Mouse (Mus musculus): ENCODE measurements at regions not wholly inside any gene's neighbourhood (a gene's known extent, or its start where the extent isn't known, plus 50 kb on each side); places are given as distances from the start of the nearest gene placed in this dataset.
A peak's percentile ranks its signal among the peaks of the same experiment; 100 is the strongest.

DNA sequence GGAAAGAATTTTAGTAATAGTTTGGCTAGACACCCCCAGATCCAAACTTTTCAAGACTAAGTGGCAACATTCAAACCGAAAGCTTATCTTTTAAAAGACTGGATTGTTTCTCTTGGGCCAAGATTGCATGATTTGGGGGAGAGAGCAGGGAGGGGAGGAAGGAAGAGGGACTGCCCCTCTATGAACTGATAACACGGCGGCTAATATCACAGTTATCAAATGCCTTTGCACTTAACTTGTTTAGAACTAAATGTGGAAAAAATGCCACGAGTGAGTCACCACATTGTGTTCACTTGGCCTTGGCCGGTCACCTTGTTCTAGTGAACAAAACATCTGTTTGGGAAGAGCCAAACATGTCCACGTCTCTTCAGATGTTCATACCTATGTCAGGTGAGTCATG, 92.3 kb downstream of the Tes start:
- DNase-seq (ENCODE audit: low spot score in 2 of 2), result no peak

DNA sequence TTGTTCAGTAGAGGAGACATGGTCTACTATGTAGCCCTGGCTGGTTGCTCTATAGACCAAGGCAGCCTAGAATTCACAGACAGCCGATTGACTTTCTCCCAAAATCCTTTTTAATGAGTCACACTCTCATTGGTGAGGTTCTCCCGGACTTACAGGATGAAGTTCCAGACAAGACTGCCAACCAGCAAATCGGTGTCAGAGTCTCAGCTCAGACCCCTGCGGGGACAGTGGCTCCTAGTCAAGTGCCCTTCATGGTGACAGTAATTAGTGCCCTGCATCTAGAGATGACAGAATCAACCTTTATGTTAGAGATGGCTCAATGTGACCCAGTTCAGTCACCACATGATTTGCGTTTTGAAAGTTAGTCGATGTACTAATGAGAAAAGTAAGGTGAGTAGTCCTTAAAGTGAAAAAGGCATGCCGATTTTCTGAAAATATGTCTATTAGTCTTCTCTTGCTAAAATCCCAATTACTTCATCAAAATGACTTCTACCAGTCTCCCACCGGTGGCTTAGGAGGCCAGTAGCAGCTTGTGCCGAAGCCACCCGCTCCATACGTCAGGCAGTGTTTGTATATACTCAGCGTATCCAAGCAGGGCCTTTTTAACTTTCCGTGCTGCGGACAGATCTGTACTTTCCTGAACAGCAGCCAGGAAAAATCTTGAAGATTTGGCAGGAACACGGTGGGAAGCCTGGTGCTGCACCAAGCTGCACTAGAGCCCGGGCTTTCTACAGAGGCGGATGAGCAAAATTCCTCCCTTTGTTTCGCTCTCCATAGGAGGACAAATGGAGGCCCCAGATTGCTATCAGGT, 105.2 kb downstream of the Tes start:
- DNase-seq (ENCODE audit: low spot score in 2 of 2), result peak in 1 of 2 experiments; percentile 52

DNA sequence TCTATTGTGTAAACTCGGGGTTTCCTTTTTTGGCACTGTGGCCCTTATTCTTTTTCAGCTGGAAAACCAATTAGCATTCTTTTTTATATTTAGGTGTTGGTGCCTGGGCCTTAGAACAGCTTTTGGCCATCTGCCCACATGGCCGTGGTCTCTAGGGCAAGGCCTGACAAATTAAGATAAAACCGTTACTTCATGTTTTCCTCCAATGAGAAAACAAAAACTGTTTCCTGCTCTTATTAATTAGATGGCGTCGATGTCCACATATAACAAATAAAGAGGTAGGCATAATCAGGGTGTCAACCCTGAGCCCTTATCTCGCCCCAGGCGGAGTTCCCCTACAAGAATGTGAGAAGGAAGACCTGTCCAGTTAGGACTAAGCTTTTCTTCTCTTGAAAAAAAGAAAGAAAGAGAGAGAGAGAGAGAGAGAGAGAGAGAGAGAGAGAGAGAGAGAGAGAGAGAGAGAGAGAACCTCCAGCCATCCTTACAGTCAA, 105.9 kb downstream of the Tes start:
- no peak for DNase-seq (ENCODE audit: low spot score in 2 of 2)

DNA sequence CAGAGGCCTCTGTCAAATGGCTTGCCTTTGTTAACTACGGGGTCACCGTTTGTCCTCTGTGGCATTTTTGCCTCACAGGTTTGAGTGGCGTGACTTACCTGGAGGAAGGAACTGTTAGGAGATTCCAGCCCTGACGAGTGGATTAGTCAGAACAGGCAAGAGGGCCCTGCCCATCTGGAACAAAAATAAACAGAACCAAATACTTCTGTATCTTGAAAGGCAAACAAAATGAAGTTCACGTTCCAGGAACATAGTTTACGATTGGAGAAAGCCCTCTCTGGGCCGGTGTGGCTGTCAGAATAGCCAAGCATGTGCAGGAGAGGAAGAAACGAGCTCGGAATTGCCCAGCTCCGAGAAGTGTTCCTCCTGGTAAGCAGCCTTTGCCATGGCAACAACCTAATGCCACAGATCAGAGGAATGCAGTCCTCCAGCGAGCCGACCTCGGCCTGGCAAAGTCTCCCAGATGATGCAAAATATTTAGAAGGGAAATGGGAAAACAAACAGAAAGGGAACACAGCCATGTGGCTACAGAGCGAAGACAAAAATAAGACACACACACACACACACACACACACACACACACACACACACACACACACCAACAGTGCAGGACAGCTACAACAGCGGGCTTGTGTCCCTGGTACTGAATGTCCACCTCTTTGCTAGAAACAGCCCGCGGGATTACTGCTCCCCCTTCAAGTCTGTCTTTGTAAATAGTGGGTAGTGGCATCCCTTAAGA, 106.5 kb downstream of the Tes start:
- DNase-seq (ENCODE audit: low spot score in 2 of 2), result peak in 1 of 2 experiments; percentile 36

DNA sequence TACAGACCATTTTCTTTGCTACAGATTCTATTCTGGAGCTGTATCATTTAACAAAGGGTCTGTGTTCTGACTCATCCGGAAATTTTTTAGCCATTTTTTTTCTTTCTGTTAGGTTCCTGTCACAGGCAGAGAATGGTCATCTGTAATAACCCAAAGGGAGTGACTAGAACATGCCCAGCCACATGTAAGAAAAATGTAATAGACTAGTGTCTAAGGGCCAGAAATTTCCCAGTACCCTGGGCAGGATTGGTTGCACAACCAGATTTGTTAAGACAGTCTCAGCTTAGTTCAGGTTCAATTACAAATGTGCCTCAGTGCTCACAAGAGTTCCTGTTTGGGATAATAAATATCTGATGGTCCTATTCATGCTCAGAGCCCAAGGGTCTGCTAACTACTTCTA, 107.1 kb downstream of the Tes start:
- no peak for DNase-seq (ENCODE audit: low spot score in 2 of 2)

DNA sequence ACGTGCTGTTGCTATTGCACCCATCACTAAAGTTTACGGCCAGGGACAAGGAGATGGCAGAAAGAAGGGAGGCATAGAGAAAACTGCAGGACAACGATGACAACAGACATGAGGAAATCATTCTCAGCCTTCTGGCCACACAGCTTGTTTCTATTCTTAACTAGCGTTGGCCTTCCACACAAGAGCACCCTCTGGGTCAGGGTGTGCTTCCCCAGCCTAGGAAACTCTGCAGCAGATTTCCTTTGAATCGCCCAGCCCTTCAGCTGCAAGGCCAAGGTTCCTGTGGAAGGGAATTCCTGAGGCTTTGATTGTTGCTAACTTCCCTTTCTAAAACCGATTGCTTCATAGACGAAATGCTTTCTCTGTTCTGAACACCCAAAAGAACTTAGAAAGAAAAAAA, 103.8 kb upstream of the Cav2 start:
- no peak for DNase-seq (ENCODE audit: low spot score in 2 of 2)

DNA sequence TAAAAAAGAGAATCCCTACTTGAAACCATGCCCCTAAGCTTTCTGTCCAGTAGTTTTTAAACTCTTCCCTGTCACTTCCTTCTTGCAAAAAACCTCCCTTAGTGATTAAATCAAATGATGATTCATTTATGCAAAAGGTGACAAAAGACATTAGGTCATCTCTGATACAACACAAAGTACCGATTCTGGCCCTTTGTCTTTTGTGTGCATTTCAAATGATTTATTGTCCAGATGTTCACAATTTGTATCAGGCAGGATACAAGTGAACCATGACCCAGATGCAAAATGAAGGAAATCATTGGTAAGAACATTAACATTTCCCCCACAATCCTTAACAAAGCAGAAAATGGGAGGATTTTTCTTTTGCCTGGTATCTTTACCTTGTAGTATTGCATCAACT, 101.5 kb upstream of the Cav2 start:
- no peak for DNase-seq (ENCODE audit: low spot score in 2 of 2)

DNA sequence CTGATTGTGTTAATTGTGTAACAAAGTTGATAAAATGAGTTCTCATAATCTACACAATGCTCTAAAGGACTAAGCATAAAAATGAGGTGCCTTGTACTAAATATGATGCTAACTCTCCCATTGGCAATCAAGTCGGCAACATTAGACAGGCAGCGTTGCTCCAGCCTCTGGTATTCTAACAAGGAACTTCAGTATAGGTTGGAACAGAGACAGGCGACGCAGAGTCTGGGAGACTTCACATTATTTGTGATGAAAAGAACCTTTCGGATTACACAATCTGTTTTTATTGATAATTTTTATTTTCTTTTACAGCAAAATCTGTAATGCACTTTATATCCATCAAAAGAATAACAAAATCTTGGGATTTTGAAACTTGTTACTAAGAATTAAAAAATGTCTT, 94.4 kb upstream of the Cav2 start:
- DNase-seq (ENCODE audit: low spot score in 2 of 2), result no peak

DNA sequence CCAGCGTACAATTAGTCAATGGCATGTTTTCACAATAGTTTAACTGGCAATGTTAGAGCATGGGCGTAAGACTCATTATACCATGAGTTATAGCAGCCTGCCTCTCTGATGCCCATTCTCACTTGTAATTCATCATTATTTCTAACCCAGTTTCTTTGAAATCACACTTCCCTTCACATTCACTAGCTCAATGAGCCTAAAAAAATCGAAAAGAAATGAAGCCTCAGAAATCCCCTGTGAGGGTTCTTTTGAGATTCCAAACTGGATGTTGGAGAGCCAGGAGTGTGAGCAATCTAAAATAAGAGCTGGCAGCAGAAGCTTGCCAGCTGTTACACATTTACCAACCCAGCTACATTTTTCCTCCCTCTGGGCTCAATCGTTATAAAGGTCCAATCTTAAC, 93.9 kb upstream of the Cav2 start:
- DNase-seq (ENCODE audit: low spot score in 2 of 2), result no peak

DNA sequence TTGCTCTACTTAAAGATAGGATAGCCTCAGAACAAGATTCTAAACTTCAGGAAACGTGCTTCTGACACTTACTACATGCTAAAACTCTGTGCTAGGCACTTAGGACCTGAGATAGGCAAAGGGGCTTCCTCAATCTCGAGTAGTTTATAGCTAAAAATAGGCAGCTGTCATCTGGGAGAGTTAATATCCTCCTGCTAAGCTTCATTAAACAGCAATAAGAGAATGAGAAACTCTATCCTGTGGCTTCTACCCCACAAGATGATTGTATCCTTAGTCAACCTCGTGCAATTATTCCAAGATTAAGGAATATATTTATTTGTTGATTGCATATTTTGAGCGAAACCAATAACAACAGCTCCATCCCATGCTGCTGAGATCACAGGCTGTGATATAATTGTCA, 85.4 kb upstream of the Cav2 start:
- DNase-seq (ENCODE audit: low spot score in 2 of 2), result no peak

DNA sequence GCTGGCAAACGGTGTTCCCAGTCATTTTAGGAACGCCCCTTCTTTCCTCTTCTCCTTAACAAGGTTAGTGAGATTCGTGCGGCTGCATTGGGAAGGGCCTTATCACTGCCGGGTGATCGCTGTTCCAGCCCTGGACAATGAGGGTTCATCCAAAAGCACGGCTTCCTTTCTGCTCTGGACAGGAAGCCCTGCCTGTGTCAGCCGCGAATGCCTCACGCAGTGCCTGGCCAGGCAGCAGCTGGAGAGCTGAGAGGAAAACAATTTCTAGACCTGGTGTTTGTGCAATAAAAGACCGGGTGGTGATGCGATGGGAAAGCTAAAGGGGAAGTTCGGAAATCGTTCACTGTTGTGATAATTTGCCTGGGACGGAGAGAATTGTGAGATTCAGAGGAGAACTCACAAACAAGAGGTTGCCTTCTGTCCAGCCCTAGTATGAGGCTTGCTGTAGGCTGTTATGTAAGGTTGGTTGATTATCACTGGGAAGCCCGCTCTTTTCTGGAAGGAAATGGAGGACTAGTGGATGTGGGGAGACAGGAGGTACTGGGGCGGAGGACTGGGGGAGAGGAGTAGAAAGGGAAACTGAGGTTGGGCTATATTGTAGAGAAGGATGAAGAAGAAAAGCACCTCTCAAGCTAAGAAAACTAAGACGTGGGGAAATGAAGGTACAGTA, 83.1 kb upstream of the Cav2 start:
- DNase-seq (ENCODE audit: low spot score in 2 of 2), result peak in 1 of 2 experiments; percentile 28

DNA sequence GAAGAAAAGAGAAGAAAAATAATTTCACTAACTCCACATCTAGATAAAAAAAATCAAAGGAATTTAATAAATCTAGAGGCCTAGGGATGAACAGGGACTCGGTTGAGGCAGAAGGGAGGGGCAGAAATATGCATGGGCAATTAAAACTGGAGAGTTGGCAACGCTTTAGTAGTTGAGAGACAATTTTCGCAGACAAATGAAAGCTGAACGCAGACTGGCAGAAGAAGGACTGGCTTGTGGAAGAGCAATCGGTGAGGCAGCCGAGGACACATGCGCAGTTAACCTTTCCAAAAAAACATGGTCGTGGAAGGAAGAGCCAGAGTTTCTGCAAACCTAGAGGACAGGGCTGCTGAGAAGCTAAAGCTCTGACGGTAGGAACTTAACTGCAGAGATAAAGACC, 82.1 kb upstream of the Cav2 start:
- DNase-seq (ENCODE audit: low spot score in 2 of 2), result no peak

DNA sequence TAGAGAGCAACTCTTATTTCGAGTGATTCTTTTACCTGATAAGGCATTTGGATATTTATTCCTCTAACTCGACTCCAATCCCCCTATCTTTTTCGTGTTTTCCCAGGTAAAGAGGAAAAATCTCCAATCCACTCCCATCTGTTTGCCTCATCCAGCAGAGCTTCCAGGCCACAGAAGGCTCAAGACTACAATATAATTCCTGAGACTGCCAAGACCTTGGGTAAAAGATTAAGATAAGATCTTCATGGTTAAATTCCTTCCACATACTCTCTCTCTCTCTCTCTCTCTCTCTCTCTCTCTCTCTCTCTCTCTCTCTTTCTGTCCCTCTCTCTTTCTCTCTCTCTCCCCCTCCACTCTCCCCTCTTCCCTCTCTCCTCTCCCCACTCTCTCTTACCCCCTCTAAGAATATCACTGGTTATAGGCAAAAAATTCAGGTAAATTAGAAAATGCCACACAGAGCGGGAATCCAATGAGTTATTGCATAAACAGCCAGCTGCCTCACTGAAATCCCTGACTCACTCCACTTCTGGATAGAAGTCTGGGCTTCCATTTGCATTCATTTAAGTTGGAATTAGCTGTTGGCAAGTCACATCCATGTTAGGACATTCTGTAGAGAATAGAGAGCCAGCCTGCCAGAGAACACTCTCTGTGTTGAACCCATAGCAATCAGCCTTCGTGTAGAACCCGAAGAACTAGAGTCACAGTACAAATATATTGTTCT, 78.9 kb upstream of the Cav2 start:
- no peak for DNase-seq (ENCODE audit: low spot score in 2 of 2)

DNA sequence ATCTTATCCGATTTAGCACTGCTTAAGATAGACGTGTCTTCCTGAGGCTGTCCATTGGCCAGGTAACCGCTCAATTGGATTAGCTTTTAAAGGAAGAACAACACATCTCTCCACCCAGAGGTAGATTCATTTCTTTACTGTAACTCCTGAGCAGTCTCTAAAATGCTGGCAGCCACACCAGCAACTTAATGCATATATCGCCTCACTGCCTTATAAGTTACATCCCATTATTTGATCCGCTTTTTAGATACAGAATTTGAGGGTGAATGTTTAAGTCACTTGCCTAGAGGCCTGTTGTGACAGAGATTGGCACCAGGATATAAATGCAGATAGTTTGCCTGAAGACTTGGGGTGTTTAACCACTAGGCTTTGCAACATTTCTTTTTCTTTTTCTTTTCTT, 77.7 kb upstream of the Cav2 start:
- no peak for DNase-seq (ENCODE audit: low spot score in 2 of 2)

DNA sequence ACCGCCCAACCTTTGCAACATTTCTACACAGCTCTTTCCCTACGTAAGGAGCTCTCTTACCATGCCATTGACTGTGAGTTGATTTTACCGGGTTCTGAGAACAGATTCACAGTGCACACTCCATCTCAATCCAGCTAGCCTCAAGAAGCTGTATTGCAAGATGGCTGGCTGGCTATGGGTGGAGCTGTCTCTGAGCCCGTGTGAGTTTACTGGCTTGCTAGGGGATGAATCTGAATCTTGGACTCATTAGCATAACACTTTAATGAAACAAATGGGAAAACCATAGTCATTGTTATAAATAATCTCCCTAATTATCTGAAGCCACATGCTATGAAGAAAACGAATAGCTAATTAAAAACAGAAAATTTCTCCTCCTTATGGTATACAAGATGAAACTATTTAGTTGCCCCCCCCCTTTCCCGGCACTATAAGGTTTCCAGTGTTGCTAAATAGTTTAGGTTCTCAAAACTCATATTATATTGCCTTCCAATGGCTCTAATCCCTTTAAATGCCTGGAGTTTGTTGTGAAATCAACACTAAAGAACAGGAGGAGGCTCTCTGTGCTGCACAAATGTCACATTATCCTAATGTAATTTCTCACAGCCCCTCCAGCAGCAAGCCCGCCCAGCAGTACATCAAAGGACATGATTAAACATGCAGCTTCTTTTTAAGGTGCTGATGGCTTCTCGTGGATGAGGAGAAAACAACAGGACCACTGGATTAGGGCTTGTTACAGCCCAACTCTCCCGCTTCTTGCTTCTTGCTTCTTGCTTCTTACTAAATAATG, 76.9 kb upstream of the Cav2 start:
- no peak for DNase-seq (ENCODE audit: low spot score in 2 of 2)

DNA sequence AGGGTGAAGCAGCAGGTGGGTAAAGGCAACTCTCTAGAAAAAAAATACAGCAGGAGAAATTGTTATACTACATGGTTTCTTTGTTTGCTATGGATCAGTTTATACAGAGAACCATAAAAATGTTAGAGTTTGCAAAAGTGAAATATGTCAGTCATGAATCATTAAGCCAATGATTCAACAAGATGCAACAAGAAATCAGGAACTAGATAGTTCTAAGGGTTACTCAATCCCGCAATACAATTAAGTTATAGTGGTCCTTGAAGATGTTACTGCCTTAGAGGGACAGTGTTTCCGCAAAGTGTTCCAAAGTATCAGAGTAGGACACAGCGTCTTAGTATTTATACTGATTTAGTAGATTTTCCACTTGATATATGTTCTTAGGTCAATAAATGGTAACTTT, 74.1 kb upstream of the Cav2 start:
- no peak for DNase-seq (ENCODE audit: low spot score in 2 of 2)

DNA sequence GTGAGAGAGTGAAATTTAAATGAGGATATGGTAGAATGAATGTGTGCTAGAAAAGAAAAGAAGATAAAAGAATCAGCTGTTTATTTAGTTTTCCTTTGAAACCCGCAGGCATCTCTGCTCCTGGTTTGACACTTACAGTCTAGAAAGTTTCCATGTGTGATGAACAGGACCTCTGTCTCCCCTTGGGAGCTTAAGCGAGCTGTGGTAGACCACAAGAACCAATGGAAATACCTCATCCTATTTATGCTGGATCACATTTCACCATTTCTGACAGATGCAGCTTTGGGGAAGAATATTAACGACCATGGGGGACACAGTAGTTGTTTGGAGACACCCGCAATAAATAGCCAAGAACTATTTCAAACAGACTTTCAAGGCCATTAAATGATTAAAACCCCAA, 71.2 kb upstream of the Cav2 start:
- DNase-seq (ENCODE audit: low spot score in 2 of 2), result no peak

DNA sequence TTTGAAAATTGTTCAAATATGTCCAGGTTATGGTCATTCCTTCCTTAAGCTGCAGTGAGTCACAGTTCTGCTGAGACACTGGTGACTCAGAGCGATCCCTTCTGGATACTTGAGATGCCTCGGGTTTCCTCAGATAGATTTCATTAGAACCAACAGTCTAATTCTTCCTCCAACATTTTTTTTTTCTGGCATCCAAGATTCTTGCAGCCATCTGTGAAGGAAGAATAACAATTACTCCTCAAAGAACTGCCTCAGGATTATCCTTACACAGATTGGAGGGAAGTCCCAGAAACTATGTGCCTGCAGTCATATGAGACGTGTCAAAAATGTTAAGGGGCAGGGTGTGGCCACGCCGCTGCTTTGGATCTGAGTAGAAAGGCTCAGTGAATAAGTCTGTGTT, 69.6 kb upstream of the Cav2 start:
- DNase-seq (ENCODE audit: low spot score in 2 of 2), result no peak

DNA sequence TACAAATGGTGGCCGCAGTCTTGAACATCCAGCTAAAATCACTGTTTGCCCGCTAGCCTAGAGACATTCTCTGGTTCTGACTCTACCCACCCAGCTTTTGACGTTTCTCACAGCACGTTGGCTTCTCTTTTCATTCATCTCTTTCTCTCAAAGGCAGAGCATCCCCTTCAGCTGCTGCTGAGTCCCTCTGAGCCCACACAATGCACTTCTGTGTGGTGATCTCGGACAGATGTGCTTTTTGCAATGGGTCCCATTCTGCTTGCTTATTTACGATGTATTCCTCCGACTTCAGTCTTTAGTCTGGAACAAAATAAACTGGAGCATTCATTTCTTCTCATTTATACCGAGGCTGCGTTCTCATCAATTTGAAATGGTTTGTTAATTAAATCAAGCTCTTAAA, 66.2 kb upstream of the Cav2 start:
- no peak for DNase-seq (ENCODE audit: low spot score in 2 of 2)

DNA sequence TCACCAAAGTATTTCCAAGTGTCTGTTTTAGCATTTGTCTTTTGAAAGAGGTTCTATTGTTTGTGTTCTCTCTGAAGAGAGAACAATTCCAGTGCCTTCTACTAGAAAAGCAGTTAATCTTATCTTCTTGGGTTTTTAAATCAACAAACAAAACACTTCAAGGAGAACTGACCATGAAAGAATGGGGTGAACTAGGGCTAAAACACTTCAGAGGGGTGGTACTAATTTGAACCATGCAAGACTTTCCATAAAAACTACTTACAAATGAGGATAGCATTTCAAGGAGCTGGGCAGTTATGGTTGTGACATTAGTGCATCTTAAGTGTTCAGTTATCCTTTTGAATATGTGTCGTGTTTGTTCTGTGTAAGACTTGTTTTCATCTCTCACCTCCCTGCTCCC, 64.5 kb upstream of the Cav2 start:
- no peak for DNase-seq (ENCODE audit: low spot score in 2 of 2)

DNA sequence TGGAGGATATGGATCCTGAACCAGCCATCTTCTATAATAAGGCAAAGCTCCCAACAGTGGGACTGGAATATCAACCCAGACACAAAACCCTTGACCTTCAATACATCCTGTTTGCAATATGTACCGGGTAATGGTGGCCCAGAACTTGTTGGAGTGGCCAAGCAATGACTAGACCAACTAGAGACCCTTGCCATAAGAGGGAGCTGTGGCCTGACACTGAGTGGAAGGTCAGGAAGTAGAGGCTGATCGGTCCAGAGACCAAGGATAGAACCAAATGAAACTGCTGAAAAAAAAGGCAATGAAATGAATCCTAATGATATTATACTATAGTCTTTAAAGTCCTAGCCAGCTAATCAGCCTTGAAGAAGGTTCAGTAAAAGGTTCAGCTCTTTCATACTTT, 57.2 kb upstream of the Cav2 start:
- DNase-seq (ENCODE audit: low spot score in 2 of 2), result no peak

Measured in urinary bladder, postnatal 4 days (tissue).